Mouse (Mus musculus) kidney, postnatal 0 days (tissue): Measurements from ENCODE around the gene Hoxc6. TPM values are rescaled to one million over a fixed set of nuclear protein-coding genes. Genes with fewer than 3 reads are reported as not detected.

Experiments used
- ATAC-seq: fragments of 200-750 bp; cut with Nextera tagmentation; replicated peaks from 2 replicates; pipeline ENCODE4 v1.8.0; 2017; ENCODE audit warnings: low read depth, moderate number of reproducible peaks, moderate TSS enrichment, moderate library complexity; ENCODE audit not compliant: low FRiP score
- DNase-seq: peaks from one replicate; pipeline ENCODE4 v3.0.0-alpha.2; 2016; ENCODE audit warnings: low spot score
- H3K27ac ChIP-seq: fragments of 300-500 bp; sonication (generic); 2 replicates; pipeline ENCODE4 v1.5.1; 2014; ENCODE audit warnings: mild to moderate bottlenecking
- H3K27me3 ChIP-seq: fragments of 300-500 bp; sonication (generic); 2 replicates; pipeline ENCODE4 v1.6.1; 2014; ENCODE audit warnings: low read length, mixed read lengths; ENCODE audit not compliant: insufficient read depth
- H3K36me3 ChIP-seq: fragments of 300-500 bp; sonication (generic); 2 replicates; pipeline ENCODE4 v1.6.1; 2014; ENCODE audit warnings: low read length, mixed read lengths; ENCODE audit not compliant: insufficient read depth
- H3K4me1 ChIP-seq: fragments of 300-500 bp; sonication (generic); replicated peaks from 2 replicates; pipeline ENCODE4 v1.6.1; 2014; ENCODE audit warnings: antibody characterized with exemption, low read length, mixed read lengths; ENCODE audit not compliant: insufficient read depth
- H3K4me2 ChIP-seq: fragments of 300-500 bp; sonication (generic); 2 replicates; pipeline ENCODE4 v1.6.1; 2014; ENCODE audit warnings: mild to moderate bottlenecking, low read length, moderate library complexity, mixed read lengths
- H3K4me3 ChIP-seq: fragments of 300-500 bp; sonication (generic); replicated peaks from 2 replicates; pipeline ENCODE4 v1.5.1; 2014; ENCODE audit warnings: low read depth, low read length
- H3K9ac ChIP-seq: fragments of 300-500 bp; sonication (generic); 2 replicates; pipeline ENCODE4 v1.6.1; 2014; ENCODE audit warnings: low read depth, low read length
- H3K9me3 ChIP-seq: fragments of 300-500 bp; sonication (generic); replicated peaks from 2 replicates; pipeline ENCODE4 v1.6.1; 2016; ENCODE audit warnings: low read length, inconsistent platforms, mixed read lengths
- CTCF ChIP-seq: IDR thresholded peaks from 2 replicates; pipeline ENCODE4 v1.5.1; 2016; ENCODE audit warnings: antibody characterized with exemption, low read depth, mild to moderate bottlenecking, moderate library complexity
- WGBS: fragments of 180-500 bp; shearing (Covaris S2); extraction: QIAGEN DNeasy Blood & Tissue Kit; methylation state at CpG from one replicate; pipeline ENCODE4 v1.1.7; 2014; 5-methylcytosine and 5-hydroxymethylcytosine counted together
- polyA plus RNA-seq: library from polyadenylated mRNA; unstranded; fragments of >200 nt; fragmentation: Nextera tagmentation; extraction: Ambion mirVana; gene quantifications from 2 replicates; pipeline ENCODE4 v1.2.1, GENCODE M21; 2015

The Hoxc6 gene
- polyA plus RNA-seq, 1 experiment from 2014 or later: 9.3 TPM

GRCm38 (mm10) chr15:103032167-103032566 is 34.1 kb downstream of the Hoxc6 start:
- peak overlapping the region; percentile 54; the same call in 1 of the 2 replicates for H3K27ac ChIP-seq
- 0 out of 2 replicates have a peak, but pooled peaks cover 19% of the 10 kb centered on the region for H3K27me3 ChIP-seq
- TF ChIP-seq CTCF: no peak
- peaks cover 31% of the 10 kb centered on the region for H3K4me1 ChIP-seq
- no peak overlapping the region for H3K4me3 ChIP-seq
- H3K4me2 ChIP-seq: peak overlapping the region; percentile 39; the same call in 1 of the 2 replicates
- no peak overlapping the region for H3K9ac ChIP-seq
- 7% methylated on average over 2 of the region's 3 CpGs for WGBS
- ATAC-seq (no peak), DNase-seq (no peak)
- no peaks in the 10 kb centered on the region for H3K36me3 ChIP-seq
- H3K9me3 ChIP-seq: no peaks in the 10 kb centered on the region

- no peak overlapping the region for H3K9ac ChIP-seq
- H3K4me2 ChIP-seq: peak overlapping the region; percentile 39
- H3K4me3 ChIP-seq: no peak overlapping the region
- peak; percentile 89 for DNase-seq
- no peak for TF ChIP-seq CTCF
- H3K36me3 ChIP-seq: no peaks in the 10 kb centered on the region
- no peak overlapping the region for H3K27ac ChIP-seq
- 2% methylated on average over 26 of the region's 26 CpGs for whole genome bisulfite sequencing
- ATAC-seq: no peak
- 0 out of 2 replicates have a peak, but pooled peaks cover 19% of the 10 kb centered on the region for H3K27me3 ChIP-seq
- no peaks in the 10 kb centered on the region for H3K9me3 ChIP-seq
- H3K4me1 ChIP-seq: peaks cover 31% of the 10 kb centered on the region
Measured at GRCm38 (mm10) chr15:103032646-103033575, 34.9 kb downstream of the Hoxc6 start.

GRCm38 (mm10) chr15:103034043-103034806 is 36.2 kb downstream of the Hoxc6 start:
- peaks cover 35% of the 10 kb centered on the region for H3K4me1 ChIP-seq
- ATAC-seq (peak; percentile 58), DNase-seq (no peak)
- no peaks in the 10 kb centered on the region for H3K9me3 ChIP-seq
- H3K4me3 ChIP-seq: peak overlapping the region; percentile 37
- no peak for TF ChIP-seq CTCF
- no peaks in the 10 kb centered on the region for H3K36me3 ChIP-seq
- H3K4me2 ChIP-seq: peak overlapping the region; percentile 78
- H3K9ac ChIP-seq: peak overlapping the region; percentile 52; the same call in 1 of the 2 replicates
- 0 out of 2 replicates have a peak, but pooled peaks cover 14% of the 10 kb centered on the region for H3K27me3 ChIP-seq
- WGBS: 9% methylated on average over 24 of the region's 24 CpGs
- peak overlapping the region; percentile 76; the same call in 1 of the 2 replicates for H3K27ac ChIP-seq

- Histone ChIP-seq H3K9me3 (no peaks in the 10 kb centered on the region), H3K4me2 (peak overlapping the region; percentile 78), H3K9ac (peak overlapping the region; percentile 52), H3K36me3 (no peaks in the 10 kb centered on the region), H3K4me1 (peaks cover 35% of the 10 kb centered on the region), H3K4me3 (peak overlapping the region; percentile 37), H3K27me3 (0 out of 2 replicates have a peak, but pooled peaks cover 12% of the 10 kb centered on the region), H3K27ac (peak overlapping the region; percentile 76)
- WGBS: 3% methylated on average over 34 of the region's 34 CpGs
- peak; percentile 95 for DNase-seq
- no peak for TF ChIP-seq CTCF
- peak; percentile 57 for ATAC-seq
Measured at GRCm38 (mm10) chr15:103034807-103035547, 36.9 kb downstream of the Hoxc6 start.

- peak; percentile 37; the same call in 1 of the 2 replicates for ATAC-seq
- H3K9me3 ChIP-seq: no peaks in the 10 kb centered on the region
- H3K27me3 ChIP-seq: 0 out of 2 replicates have a peak, but pooled peaks cover 12% of the 10 kb centered on the region
- peak overlapping the region; percentile 37 for H3K4me3 ChIP-seq
- H3K4me2 ChIP-seq: peak overlapping the region; percentile 78
- TF ChIP-seq CTCF: no peak
- no peak for DNase-seq
- WGBS: 4% methylated on average over 14 of the region's 14 CpGs
- 0 out of 2 replicates have a peak overlapping the region, but pooled peaks have one; percentile 3 for H3K27ac ChIP-seq
- H3K36me3 ChIP-seq: no peaks in the 10 kb centered on the region
- H3K9ac ChIP-seq: no peak overlapping the region
- H3K4me1 ChIP-seq: peaks cover 40% of the 10 kb centered on the region
Measured at GRCm38 (mm10) chr15:103035548-103035881, 37.5 kb downstream of the Hoxc6 start.
